Mouse (Mus musculus) heart, embryonic 12.5 days (tissue): ENCODE results near the gene Omg. TPM values are rescaled to one million over a fixed set of nuclear protein-coding genes. Genes with fewer than 3 reads are reported as not detected.
A peak's percentile ranks its signal among the peaks of the same experiment; 100 is the strongest.

Experiments used
- ATAC-seq: fragments of 200-750 bp; cut with Nextera tagmentation; 2 replicates; pipeline ENCODE4 v1.8.0; 2017; ENCODE audit warnings: moderate TSS enrichment, moderate library complexity; ENCODE audit not compliant: insufficient number of reproducible peaks, low FRiP score
- H3K27ac ChIP-seq: fragments of 300-500 bp; sonication (generic); 2 replicates; pipeline ENCODE4 v1.5.1; 2016; ENCODE audit warnings: mild to moderate bottlenecking, moderate library complexity; ENCODE audit not compliant: poor library complexity, severe bottlenecking
- H3K27me3 ChIP-seq: fragments of 300-500 bp; sonication (generic); replicated peaks from 2 replicates; pipeline ENCODE4 v1.6.1; 2016; ENCODE audit warnings: mild to moderate bottlenecking, moderate library complexity
- H3K36me3 ChIP-seq: fragments of 300-500 bp; sonication (generic); 2 replicates; pipeline ENCODE4 v1.6.1; 2016; ENCODE audit warnings: mild to moderate bottlenecking, moderate library complexity
- H3K4me1 ChIP-seq: fragments of 300-500 bp; sonication (generic); replicated peaks from 2 replicates; pipeline ENCODE4 v1.6.1; 2016; ENCODE audit warnings: mild to moderate bottlenecking
- H3K4me2 ChIP-seq: fragments of 300-500 bp; sonication (generic); 2 replicates; pipeline ENCODE4 v1.6.1; 2016; ENCODE audit warnings: mild to moderate bottlenecking, moderate library complexity
- H3K4me3 ChIP-seq: fragments of 300-500 bp; sonication (generic); 2 replicates; pipeline ENCODE4 v1.5.1; 2016; ENCODE audit warnings: mild to moderate bottlenecking
- H3K9ac ChIP-seq: fragments of 300-500 bp; sonication (generic); 2 replicates; pipeline ENCODE4 v1.6.1; 2016; ENCODE audit warnings: mild to moderate bottlenecking, moderate library complexity
- H3K9me3 ChIP-seq: fragments of 300-500 bp; sonication (generic); replicated peaks from 2 replicates; pipeline ENCODE4 v1.6.1; 2016; ENCODE audit warnings: mild to moderate bottlenecking, moderate library complexity
- WGBS: fragments of 180-500 bp; shearing (Covaris S2); methylation state at CpG from one replicate; pipeline ENCODE4 v1.1.7; 2016; 5-methylcytosine and 5-hydroxymethylcytosine counted together
- polyA plus RNA-seq: library from polyadenylated mRNA; unstranded; fragments of >200 nt; fragmentation: Nextera tagmentation; extraction: Ambion mirVana; gene quantifications from 2 replicates; pipeline ENCODE4 v1.2.1, GENCODE M21; 2016

Gene Omg
- polyA plus RNA-seq = 0.08 TPM in 2 replicates

DNA sequence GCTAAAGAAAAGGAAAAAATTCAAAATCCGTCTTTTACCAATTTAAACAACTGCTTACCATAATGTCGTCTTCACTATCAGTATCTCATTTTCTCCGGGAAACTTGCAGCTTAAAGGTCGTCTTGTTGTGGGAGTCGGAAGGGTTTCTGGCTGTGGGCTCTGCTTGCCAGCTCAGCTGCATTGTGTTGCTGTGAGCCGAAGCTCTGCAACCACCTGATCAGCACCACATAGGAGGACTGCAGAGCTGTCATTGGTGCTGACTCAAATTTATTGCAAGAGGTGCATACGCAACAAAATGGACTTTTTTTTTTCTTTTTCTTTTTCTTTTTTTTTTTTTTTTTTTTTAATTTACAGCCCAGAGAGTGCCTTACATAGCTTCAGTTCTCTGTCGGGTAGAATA lies at the start of gene Omg:
TSS of gene Omg (minus strand) at position 240 of the 400 bp plus-strand sequence.
- H3K9ac ChIP-seq = no peak within 1 kb of the TSS
- WGBS = 60% methylated on average over 8 of the region's 8 CpGs
- H3K4me2 ChIP-seq = no peak within 1 kb of the TSS
- no peak for ATAC-seq
- H3K27ac ChIP-seq = no peak within 1 kb of the TSS
- H3K27me3 ChIP-seq = no peaks in the 10 kb centered on the region
- H3K36me3 ChIP-seq = no peaks in the 10 kb centered on the region
- no peak within 1 kb of the TSS for H3K4me3 ChIP-seq
- H3K4me1 ChIP-seq = no peaks in the 10 kb centered on the region
- H3K9me3 ChIP-seq = no peaks in the 10 kb centered on the region

- H3K9ac ChIP-seq = no peak overlapping the region
- no peak for ATAC-seq
- WGBS = 43% methylated on average over 1 of the region's 1 CpGs
- H3K27ac ChIP-seq = no peak overlapping the region
- no peaks in the 10 kb centered on the region for H3K27me3 ChIP-seq
- no peak overlapping the region for H3K4me3 ChIP-seq
- H3K36me3 ChIP-seq = peaks cover 63% of the 10 kb centered on the region
- H3K4me2 ChIP-seq = no peak overlapping the region
- H3K9me3 ChIP-seq = no peaks in the 10 kb centered on the region
- H3K4me1 ChIP-seq = no peaks in the 10 kb centered on the region
Observed at GRCm38 (mm10) chr11:79552622-79553021, 48.7 kb upstream of the Omg start.

DNA sequence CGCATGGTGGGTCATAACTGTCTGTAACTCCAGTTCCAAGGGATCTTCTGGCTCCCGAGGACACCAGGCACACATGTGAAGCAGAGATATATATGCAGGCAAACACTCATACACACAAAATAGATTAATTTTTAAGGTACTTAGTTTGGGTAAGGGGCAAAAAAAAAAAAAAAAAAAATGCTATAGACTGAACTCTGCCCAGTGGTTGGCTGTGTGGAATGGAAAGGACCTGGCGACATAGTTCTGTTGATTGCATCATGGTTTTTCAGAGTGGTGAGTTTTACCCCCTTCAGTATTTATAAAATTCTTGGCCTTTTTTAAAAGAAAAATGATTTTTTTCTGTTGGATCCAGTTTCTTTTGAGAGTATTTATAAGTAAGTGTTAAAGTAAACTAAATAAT lies 32.4 kb upstream of the Omg start:
- H3K36me3 ChIP-seq = peaks cover 35% of the 10 kb centered on the region
- no peak for ATAC-seq
- 90% methylated on average over 3 of the region's 3 CpGs for WGBS
- no peak overlapping the region for H3K27ac ChIP-seq
- H3K4me2 ChIP-seq = no peak overlapping the region
- no peaks in the 10 kb centered on the region for H3K9me3 ChIP-seq
- no peak overlapping the region for H3K4me3 ChIP-seq
- no peaks in the 10 kb centered on the region for H3K27me3 ChIP-seq
- peaks cover 15% of the 10 kb centered on the region for H3K4me1 ChIP-seq
- H3K9ac ChIP-seq = no peak overlapping the region

GRCm38 (mm10) chr11:79535554-79535953 lies 31.7 kb upstream of the Omg start:
- peaks cover 30% of the 10 kb centered on the region for H3K36me3 ChIP-seq
- H3K4me2 ChIP-seq = no peak overlapping the region
- H3K9ac ChIP-seq = no peak overlapping the region
- H3K4me3 ChIP-seq = no peak overlapping the region
- 76% methylated on average over 4 of the region's 4 CpGs for WGBS
- no peak overlapping the region for H3K27ac ChIP-seq
- H3K27me3 ChIP-seq = no peaks in the 10 kb centered on the region
- peaks cover 15% of the 10 kb centered on the region for H3K4me1 ChIP-seq
- no peak for ATAC-seq
- no peaks in the 10 kb centered on the region for H3K9me3 ChIP-seq

DNA sequence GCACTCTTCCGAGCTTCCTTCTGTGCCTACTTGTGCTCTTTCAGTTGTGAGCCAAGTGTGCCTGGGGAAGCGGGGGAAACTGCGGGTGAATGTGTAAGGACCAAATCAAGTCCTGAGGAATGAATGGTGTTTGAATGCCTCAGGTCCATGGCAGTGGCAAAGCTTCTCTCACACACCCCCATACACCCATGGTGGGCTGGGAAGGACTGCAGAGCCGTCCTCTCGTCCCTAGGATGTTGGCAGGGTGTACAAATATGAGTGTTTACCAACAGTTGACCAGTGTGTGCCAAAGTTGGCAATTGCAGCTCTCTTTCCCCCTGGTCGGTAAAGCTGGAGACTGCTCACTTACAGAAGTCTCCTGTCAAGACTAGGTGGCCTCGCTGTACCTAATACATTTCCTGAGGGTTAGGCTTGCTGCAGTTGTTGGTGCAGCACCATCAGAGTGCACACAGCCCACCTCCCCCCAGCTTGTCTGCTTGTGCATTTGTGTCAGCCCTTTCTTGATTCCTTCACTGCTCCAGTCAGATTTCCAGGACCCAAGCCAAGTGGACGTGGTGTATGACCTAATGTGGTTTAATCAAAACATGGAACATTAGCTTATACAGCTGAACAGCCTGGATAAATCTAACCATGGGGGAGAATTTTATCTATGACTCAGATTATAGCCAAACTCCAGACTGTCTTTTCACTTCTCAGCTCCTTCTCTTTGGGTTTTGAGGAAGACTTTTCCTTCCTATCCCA lies 30.2 kb upstream of the Omg start:
- no peaks in the 10 kb centered on the region for H3K9me3 ChIP-seq
- ATAC-seq = no peak
- peaks cover 15% of the 10 kb centered on the region for H3K4me1 ChIP-seq
- H3K4me2 ChIP-seq = no peak overlapping the region
- 78% methylated on average over 8 of the region's 8 CpGs for WGBS
- no peak overlapping the region for H3K4me3 ChIP-seq
- H3K36me3 ChIP-seq = peaks cover 22% of the 10 kb centered on the region
- H3K27me3 ChIP-seq = no peaks in the 10 kb centered on the region
- no peak overlapping the region; the same call in 1 of the 2 replicates for H3K27ac ChIP-seq
- no peak overlapping the region for H3K9ac ChIP-seq

DNA sequence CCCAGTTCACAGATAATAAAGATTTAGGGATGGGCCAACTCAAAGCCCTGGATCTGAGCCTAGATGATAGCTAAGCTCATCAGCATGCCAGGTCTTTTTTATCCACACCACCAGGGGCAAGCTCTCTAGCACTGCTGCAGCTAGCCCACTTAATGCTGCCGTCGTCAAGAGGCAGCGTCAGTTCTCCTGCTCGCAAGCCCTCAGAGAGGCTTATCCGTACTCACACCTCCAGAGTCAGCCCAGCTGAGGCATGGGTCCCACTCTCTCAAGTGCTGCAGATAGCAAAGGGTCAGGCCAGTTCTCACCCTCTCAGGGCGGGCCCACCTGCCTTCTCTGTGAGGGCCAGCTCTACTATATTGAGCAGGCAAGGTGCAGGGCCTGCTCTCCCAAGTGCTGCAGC lies 29.4 kb upstream of the Omg start:
- WGBS = 33% methylated on average over 6 of the region's 6 CpGs
- Histone ChIP-seq H3K27ac (peak overlapping the region; percentile 34; the same call in 1 of the 2 replicates), H3K4me2 (no peak overlapping the region), H3K9me3 (no peaks in the 10 kb centered on the region), H3K4me3 (no peak overlapping the region), H3K27me3 (no peaks in the 10 kb centered on the region), H3K36me3 (peaks cover 22% of the 10 kb centered on the region), H3K9ac (no peak overlapping the region), H3K4me1 (peaks cover 15% of the 10 kb centered on the region)
- ATAC-seq = no peak

GRCm38 (mm10) chr11:79531485-79531884 lies 27.6 kb upstream of the Omg start:
- 92% methylated on average over 4 of the region's 4 CpGs for WGBS
- H3K9ac ChIP-seq = no peak overlapping the region
- no peak overlapping the region for H3K27ac ChIP-seq
- no peak overlapping the region for H3K4me3 ChIP-seq
- ATAC-seq = no peak
- no peaks in the 10 kb centered on the region for H3K9me3 ChIP-seq
- 0 out of 2 replicates have a peak, but pooled peaks cover 10% of the 10 kb centered on the region for H3K36me3 ChIP-seq
- H3K4me1 ChIP-seq = peaks cover 25% of the 10 kb centered on the region
- H3K4me2 ChIP-seq = no peak overlapping the region
- H3K27me3 ChIP-seq = no peaks in the 10 kb centered on the region

DNA sequence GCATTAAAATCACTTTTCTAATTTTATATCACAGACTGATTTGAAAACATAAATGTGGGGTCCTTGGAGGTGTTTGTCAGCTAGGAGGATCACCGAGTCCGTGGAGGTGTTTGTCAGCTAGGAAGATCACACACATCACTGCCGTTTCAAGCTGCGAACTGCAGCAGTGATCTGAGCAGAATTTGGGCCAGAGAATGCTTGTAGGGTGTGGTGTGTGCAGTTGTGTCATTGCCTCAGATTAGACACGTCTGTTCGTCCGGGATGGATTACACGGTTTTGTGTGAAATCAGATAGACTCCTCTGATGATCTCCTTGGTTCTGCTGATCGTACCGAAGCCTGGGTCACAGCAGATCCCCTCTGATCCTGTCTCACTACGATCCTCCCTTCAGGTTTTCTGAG lies 26.9 kb upstream of the Omg start:
- Histone ChIP-seq H3K4me3 (no peak overlapping the region), H3K4me1 (peaks cover 25% of the 10 kb centered on the region), H3K27me3 (no peaks in the 10 kb centered on the region), H3K9me3 (no peaks in the 10 kb centered on the region), H3K9ac (no peak overlapping the region), H3K36me3 (0 out of 2 replicates have a peak, but pooled peaks cover 6% of the 10 kb centered on the region), H3K4me2 (no peak overlapping the region), H3K27ac (no peak overlapping the region)
- WGBS = 85% methylated on average over 11 of the region's 11 CpGs
- no peak for ATAC-seq

- H3K27ac ChIP-seq = no peak within 1 kb of the TSS
- no peak for ATAC-seq
- no peaks in the 10 kb centered on the region for H3K9me3 ChIP-seq
- H3K9ac ChIP-seq = no peak within 1 kb of the TSS
- H3K36me3 ChIP-seq = 0 out of 2 replicates have a peak, but pooled peaks cover 6% of the 10 kb centered on the region
- peaks cover 25% of the 10 kb centered on the region for H3K4me1 ChIP-seq
- H3K27me3 ChIP-seq = no peaks in the 10 kb centered on the region
- no peak within 1 kb of the TSS for H3K4me2 ChIP-seq
- H3K4me3 ChIP-seq = no peak within 1 kb of the TSS
- 85% methylated on average over 7 of the region's 7 CpGs for WGBS
Observed at GRCm38 (mm10) chr11:79530333-79530761, 26.5 kb upstream of the Omg start, which contains the start of the genes Evi2 and Evi2a. Evi2 (minus strand) TSS chr11:79530589. Evi2a (minus strand) TSS chr11:79530609.

DNA sequence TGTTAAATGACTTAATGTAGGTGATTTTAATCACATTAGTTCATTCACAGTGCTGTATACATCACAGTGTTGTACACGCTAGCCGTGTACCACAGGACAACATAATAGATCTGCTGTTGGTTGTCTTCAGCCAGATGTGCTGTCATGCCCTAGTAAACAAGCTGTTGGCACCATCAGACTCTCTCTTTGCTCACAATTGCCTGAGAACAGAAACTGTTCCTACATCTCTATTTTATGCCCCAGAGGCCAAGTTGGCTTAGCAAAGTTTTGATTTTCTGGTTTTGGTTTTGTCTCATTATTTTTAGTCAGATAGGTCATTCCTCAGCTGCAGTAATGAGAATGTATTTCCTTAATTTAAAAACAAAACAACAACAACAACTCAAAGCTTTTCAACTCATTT lies 25.9 kb upstream of the Omg start:
- Histone ChIP-seq H3K9ac (no peak overlapping the region), H3K27ac (no peak overlapping the region), H3K36me3 (0 out of 2 replicates have a peak, but pooled peaks cover 6% of the 10 kb centered on the region), H3K9me3 (no peaks in the 10 kb centered on the region), H3K4me1 (peaks cover 25% of the 10 kb centered on the region), H3K4me2 (no peak overlapping the region), H3K4me3 (no peak overlapping the region), H3K27me3 (no peaks in the 10 kb centered on the region)
- WGBS = 95% methylated on average over 2 of the region's 2 CpGs
- no peak for ATAC-seq

DNA sequence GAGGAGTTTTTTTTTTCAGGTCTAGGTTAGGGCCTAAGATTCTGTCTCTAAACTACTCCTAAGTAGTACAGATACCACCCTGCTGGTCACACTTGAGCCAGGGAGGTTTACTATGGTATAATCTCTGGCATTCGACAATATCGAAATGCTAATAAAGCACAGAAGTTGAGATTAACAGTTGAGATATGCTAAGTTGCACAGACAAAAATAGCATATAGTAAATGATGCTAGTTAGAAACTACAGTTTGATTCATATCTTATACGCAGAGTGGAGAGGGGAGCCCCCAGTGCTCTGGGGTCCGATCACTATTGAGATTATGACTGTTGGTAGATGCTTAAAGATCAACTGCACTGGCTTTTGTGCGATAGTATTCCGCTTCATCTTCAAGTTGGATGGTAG lies 25.3 kb upstream of the Omg start:
- H3K4me3 ChIP-seq = no peak overlapping the region
- H3K9me3 ChIP-seq = no peaks in the 10 kb centered on the region
- peaks cover 24% of the 10 kb centered on the region for H3K4me1 ChIP-seq
- H3K4me2 ChIP-seq = no peak overlapping the region
- H3K27me3 ChIP-seq = no peaks in the 10 kb centered on the region
- WGBS = 94% methylated on average over 6 of the region's 6 CpGs
- H3K27ac ChIP-seq = no peak overlapping the region
- ATAC-seq = no peak
- H3K36me3 ChIP-seq = 0 out of 2 replicates have a peak, but pooled peaks cover 6% of the 10 kb centered on the region
- H3K9ac ChIP-seq = no peak overlapping the region
